Mouse (Mus musculus): ENCODE measurements around the gene Ncdn.

The Ncdn gene

GRCm38 (mm10) chr4:126753268-126754230, at the start of gene Ncdn, which contains the start of gene AU040320:
Ncdn (minus strand) TSS chr4:126753438.
AU040320 (plus strand) TSS chr4:126753544.
- DNase-seq = peak; percentile 100

GRCm38 (mm10) chr4:126802174-126802573, 48.9 kb upstream of the Ncdn start:
- DNase-seq = peak; percentile 71

- peak; percentile 83 for DNase-seq
Measured at GRCm38 (mm10) chr4:126792341-126793102, 39.3 kb upstream of the Ncdn start.

- DNase-seq = no peak
Measured at GRCm38 (mm10) chr4:126782996-126783395, 29.8 kb upstream of the Ncdn start.

GRCm38 (mm10) chr4:126782512-126782911, 29.3 kb upstream of the Ncdn start:
- peak; percentile 62 for DNase-seq

GRCm38 (mm10) chr4:126781871-126782270, 28.6 kb upstream of the Ncdn start:
- peak; percentile 80 for DNase-seq

GRCm38 (mm10) chr4:126779826-126780775, 26.9 kb upstream of the Ncdn start:
- DNase-seq = peak; percentile 56

GRCm38 (mm10) chr4:126779148-126779581, 25.9 kb upstream of the Ncdn start:
- DNase-seq = peak; percentile 61

GRCm38 (mm10) chr4:126775182-126775581, 21.9 kb upstream of the Ncdn start:
- peak; percentile 68 for DNase-seq

GRCm38 (mm10) chr4:126773871-126774270, 20.6 kb upstream of the Ncdn start:
- peak; percentile 24 for DNase-seq

GRCm38 (mm10) chr4:126770831-126771230, 17.6 kb upstream of the Ncdn start:
- DNase-seq = peak; percentile 71

- peak; percentile 64 for DNase-seq
Measured at GRCm38 (mm10) chr4:126769800-126770563, 16.7 kb upstream of the Ncdn start.

GRCm38 (mm10) chr4:126763483-126763882, 10.2 kb upstream of the Ncdn start:
- no peak for DNase-seq

- peak; percentile 53 for DNase-seq
Measured at GRCm38 (mm10) chr4:126762586-126763359, 9.5 kb upstream of the Ncdn start.

- no peak for DNase-seq
Measured at GRCm38 (mm10) chr4:126759435-126759834, 6.2 kb upstream of the Ncdn start.

GRCm38 (mm10) chr4:126758299-126758698, 5.1 kb upstream of the Ncdn start:
- no peak for DNase-seq

- no peak for DNase-seq
Measured at GRCm38 (mm10) chr4:126756766-126757165, 3.5 kb upstream of the Ncdn start.

GRCm38 (mm10) chr4:126754736-126755374, 1.6 kb upstream of the Ncdn start:
- no peak for DNase-seq

GRCm38 (mm10) chr4:126754231-126754611, 983 bp upstream of the Ncdn start:
- DNase-seq = no peak

- DNase-seq = no peak
Measured at GRCm38 (mm10) chr4:126752608-126753141, 563 bp downstream of the Ncdn start.

Data from heart, adult 11 months (tissue).